Mouse (Mus musculus) ovary, postnatal 14 days (tissue): ENCODE measurements at regions not wholly inside any gene's neighbourhood (a gene's known extent, or its start where the extent isn't known, plus 50 kb on each side); places are given as distances from the start of the nearest gene placed in this dataset.

Experiments used
- DNase-seq: peaks from one replicate; pipeline ENCODE4 v3.0.0; 2022; ENCODE audit warnings: low spot score

GRCm38 (mm10) chr10:67439042-67439635 is 96.1 kb upstream of the Egr2 start:
- no peak for DNase-seq

GRCm38 (mm10) chr10:67439844-67440243 is 95.4 kb upstream of the Egr2 start:
- no peak for DNase-seq

- DNase-seq = no peak
Measured at GRCm38 (mm10) chr10:67441243-67441642, 94.0 kb upstream of the Egr2 start.

- no peak for DNase-seq
Measured at GRCm38 (mm10) chr10:67448875-67449274, 86.4 kb upstream of the Egr2 start.

GRCm38 (mm10) chr10:67454149-67454548 is 81.1 kb upstream of the Egr2 start:
- no peak for DNase-seq

GRCm38 (mm10) chr10:67458447-67459272 is 76.6 kb upstream of the Egr2 start:
- DNase-seq = peak; percentile 4

- no peak for DNase-seq
Measured at GRCm38 (mm10) chr10:67461321-67461720, 74.0 kb upstream of the Egr2 start.

- DNase-seq = no peak
Measured at GRCm38 (mm10) chr10:67461862-67462261, 73.4 kb upstream of the Egr2 start.

GRCm38 (mm10) chr10:67468724-67469123 is 66.6 kb upstream of the Egr2 start:
- no peak for DNase-seq

GRCm38 (mm10) chr10:67473016-67473415 is 62.3 kb upstream of the Egr2 start:
- no peak for DNase-seq

- DNase-seq = no peak
Measured at GRCm38 (mm10) chr10:67474336-67474735, 60.9 kb upstream of the Egr2 start.

GRCm38 (mm10) chr10:67482268-67482667 is 53.0 kb upstream of the Egr2 start:
- DNase-seq = no peak

GRCm38 (mm10) chr10:67483371-67483770 is 51.9 kb upstream of the Egr2 start:
- DNase-seq = no peak

GRCm38 (mm10) chr10:67484091-67484745 is 51.1 kb upstream of the Egr2 start:
- no peak for DNase-seq
